Mouse (Mus musculus): ENCODE data around the gene Ruvbl1. TPM values are rescaled to one million over a fixed set of nuclear protein-coding genes. Genes with fewer than 3 reads are reported as not detected.

Ruvbl1 gene
- polyA plus RNA-seq, 1 experiment from 2014 or later, result 37.9 TPM

GRCm38 (mm10) chr6:88486893-88487292, 21.7 kb downstream of the Ruvbl1 start:
- Histone ChIP-seq H3K9me3 (ENCODE audit: control insufficient read depth, low read length) (no peaks in the 10 kb centered on the region), H3K4me1 (replicated peaks; ENCODE audit: control insufficient read depth, insufficient read depth) (no peaks in the 10 kb centered on the region), H3K9ac (ENCODE audit: low read length) (no peak overlapping the region), H3K27me3 (ENCODE audit: control insufficient read depth, insufficient read depth, low read length) (no peaks in the 10 kb centered on the region), H3K4me3 (ENCODE audit: low read depth, low read length) (no peak overlapping the region), H3K4me2 (replicated peaks; ENCODE audit: low read depth) (no peak overlapping the region), H3K36me3 (ENCODE audit: control insufficient read depth, insufficient read depth, low read length) (no peaks in the 10 kb centered on the region; the same call in 1 of the 2 replicates), H3K27ac (replicated peaks) (no peak overlapping the region)
- TF ChIP-seq CTCF (IDR thresholded peaks at IDR 0.05; ENCODE audit: low read depth), result peak; percentile 72
- no peak for TF ChIP-seq EP300 (optimal IDR thresholded peaks at IDR 0.05)
- 78% methylated on average over 8 of the region's 8 CpGs for WGBS
- DNase-seq (ENCODE audit: low spot score), result peak; percentile 58
- ATAC-seq (ENCODE audit: low FRiP score, low TSS enrichment), result peak; percentile 41

GRCm38 (mm10) chr6:88489026-88489425, 23.8 kb downstream of the Ruvbl1 start:
- no peaks in the 10 kb centered on the region for H3K27me3 ChIP-seq (ENCODE audit: control insufficient read depth, insufficient read depth, low read length)
- H3K27ac ChIP-seq (replicated peaks), result no peak overlapping the region
- no peaks in the 10 kb centered on the region for H3K9me3 ChIP-seq (ENCODE audit: control insufficient read depth, low read length)
- no peak overlapping the region for H3K4me2 ChIP-seq (replicated peaks; ENCODE audit: low read depth)
- H3K4me1 ChIP-seq (replicated peaks; ENCODE audit: control insufficient read depth, insufficient read depth), result no peaks in the 10 kb centered on the region
- TF ChIP-seq CTCF (IDR thresholded peaks at IDR 0.05; ENCODE audit: low read depth), result no peak
- TF ChIP-seq EP300 (optimal IDR thresholded peaks at IDR 0.05), result no peak
- ATAC-seq (ENCODE audit: low FRiP score, low TSS enrichment), result no peak
- no peak overlapping the region for H3K4me3 ChIP-seq (ENCODE audit: low read depth, low read length)
- DNase-seq (ENCODE audit: low spot score), result no peak
- no peak overlapping the region for H3K9ac ChIP-seq (ENCODE audit: low read length)
- 77% methylated on average over 7 of the region's 7 CpGs for WGBS
- no peaks in the 10 kb centered on the region; the same call in 1 of the 2 replicates for H3K36me3 ChIP-seq (ENCODE audit: control insufficient read depth, insufficient read depth, low read length)

- Histone ChIP-seq H3K4me1 (replicated peaks; ENCODE audit: control insufficient read depth, insufficient read depth) (no peaks in the 10 kb centered on the region), H3K4me2 (replicated peaks; ENCODE audit: low read depth) (no peak overlapping the region), H3K9me3 (ENCODE audit: control insufficient read depth, low read length) (no peaks in the 10 kb centered on the region), H3K27ac (replicated peaks) (no peak overlapping the region), H3K36me3 (ENCODE audit: control insufficient read depth, insufficient read depth, low read length) (no peaks in the 10 kb centered on the region; the same call in 1 of the 2 replicates), H3K4me3 (ENCODE audit: low read depth, low read length) (no peak overlapping the region), H3K9ac (ENCODE audit: low read length) (no peak overlapping the region), H3K27me3 (ENCODE audit: control insufficient read depth, insufficient read depth, low read length) (no peaks in the 10 kb centered on the region)
- TF ChIP-seq CTCF (IDR thresholded peaks at IDR 0.05; ENCODE audit: low read depth) (no peak), EP300 (optimal IDR thresholded peaks at IDR 0.05) (no peak)
- WGBS, result 85% methylated on average over 6 of the region's 6 CpGs
- DNase-seq (ENCODE audit: low spot score), result no peak
- no peak for ATAC-seq (ENCODE audit: low FRiP score, low TSS enrichment)
These were observed 24.6 kb downstream of the Ruvbl1 start for GRCm38 (mm10) chr6:88489834-88490233.

GRCm38 (mm10) chr6:88490629-88491354, 25.6 kb downstream of the Ruvbl1 start:
- no peaks in the 10 kb centered on the region for H3K9me3 ChIP-seq (ENCODE audit: control insufficient read depth, low read length)
- no peak for TF ChIP-seq EP300 (optimal IDR thresholded peaks at IDR 0.05)
- TF ChIP-seq CTCF (IDR thresholded peaks at IDR 0.05; ENCODE audit: low read depth), result no peak
- no peaks in the 10 kb centered on the region; the same call in 1 of the 2 replicates for H3K36me3 ChIP-seq (ENCODE audit: control insufficient read depth, insufficient read depth, low read length)
- no peak overlapping the region for H3K9ac ChIP-seq (ENCODE audit: low read length)
- no peak for ATAC-seq (ENCODE audit: low FRiP score, low TSS enrichment)
- H3K4me1 ChIP-seq (replicated peaks; ENCODE audit: control insufficient read depth, insufficient read depth), result no peaks in the 10 kb centered on the region
- WGBS, result 90% methylated on average over 12 of the region's 12 CpGs
- no peak overlapping the region for H3K4me3 ChIP-seq (ENCODE audit: low read depth, low read length)
- DNase-seq (ENCODE audit: low spot score), result no peak
- no peaks in the 10 kb centered on the region for H3K27me3 ChIP-seq (ENCODE audit: control insufficient read depth, insufficient read depth, low read length)
- no peak overlapping the region for H3K4me2 ChIP-seq (replicated peaks; ENCODE audit: low read depth)
- no peak overlapping the region for H3K27ac ChIP-seq (replicated peaks)

GRCm38 (mm10) chr6:88493712-88494111, 28.5 kb downstream of the Ruvbl1 start:
- no peaks in the 10 kb centered on the region for H3K27me3 ChIP-seq (ENCODE audit: control insufficient read depth, insufficient read depth, low read length)
- H3K27ac ChIP-seq (replicated peaks), result no peak overlapping the region
- ATAC-seq (ENCODE audit: low FRiP score, low TSS enrichment) (no peak), DNase-seq (ENCODE audit: low spot score) (no peak)
- H3K4me1 ChIP-seq (replicated peaks; ENCODE audit: control insufficient read depth, insufficient read depth), result no peaks in the 10 kb centered on the region
- 87% methylated on average over 6 of the region's 6 CpGs for WGBS
- peaks cover 7% of the 10 kb centered on the region; the same call in 1 of the 2 replicates for H3K36me3 ChIP-seq (ENCODE audit: control insufficient read depth, insufficient read depth, low read length)
- no peaks in the 10 kb centered on the region for H3K9me3 ChIP-seq (ENCODE audit: control insufficient read depth, low read length)
- TF ChIP-seq CTCF (IDR thresholded peaks at IDR 0.05; ENCODE audit: low read depth), result no peak
- no peak for TF ChIP-seq EP300 (optimal IDR thresholded peaks at IDR 0.05)
- no peak overlapping the region for H3K9ac ChIP-seq (ENCODE audit: low read length)
- H3K4me3 ChIP-seq (ENCODE audit: low read depth, low read length), result no peak overlapping the region
- no peak overlapping the region for H3K4me2 ChIP-seq (replicated peaks; ENCODE audit: low read depth)
